8 mouse cellular contexts compared by ENCODE assay signal in the genomic region with DNA sequence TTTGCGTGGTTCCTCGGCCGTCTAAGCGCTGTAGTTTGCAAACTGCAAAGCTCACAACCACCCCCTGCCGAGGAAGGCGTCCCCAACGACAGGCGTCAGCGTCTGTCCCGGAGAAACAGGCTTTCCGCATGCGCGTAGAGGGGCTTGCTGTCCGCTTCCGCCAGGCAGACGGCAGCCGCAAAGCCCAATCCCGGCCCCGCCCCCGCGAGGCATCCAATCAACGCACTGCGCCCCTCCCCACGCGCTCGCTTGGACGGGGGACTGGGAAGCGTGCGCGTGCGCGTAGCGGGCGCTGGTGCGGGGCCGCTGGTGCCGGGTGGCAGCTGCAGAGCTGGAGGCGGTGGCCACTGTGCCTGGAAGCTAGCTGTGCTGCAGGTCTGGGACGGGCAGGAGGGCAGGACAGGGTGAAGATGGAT. TPM values are rescaled to one million over a fixed set of nuclear protein-coding genes. Genes with fewer than 3 reads are reported as not detected.
A peak's percentile ranks its signal among the peaks of the same experiment; 100 is the strongest.
DNase-seq lines count a peak whose midpoint lies in the region; ATAC-seq and TF ChIP-seq lines count a peak whose summit lies in the region.

A gene (plus strand): TSS at position 264 of the 416 bp plus-strand sequence.

- under 1% methylated on average over 39 of the region's 39 CpGs for WGBS in kidney, embryonic 14.5 days

- no peak for TF ChIP-seq POLR2A in bone marrow macrophage, adult 2 months (IDR thresholded peaks at IDR 0.05; ENCODE audit: borderline replicate concordance, low read depth, low read length)
- peak; percentile 88 for TF ChIP-seq POLR2A in embryonic fibroblast, embryonic 13.5 days (IDR thresholded peaks at IDR 0.05; ENCODE audit: low read depth, low read length)

- peaks cover 34% of the 10 kb centered on the region for H3K4me1 ChIP-seq in bone marrow macrophage, adult 2 months (ENCODE audit: control insufficient read depth, insufficient read depth, low read length)
- 0 out of 2 replicates have a peak, but pooled peaks cover 3% of the 10 kb centered on the region for H3K4me1 ChIP-seq in embryonic fibroblast, embryonic 13.5 days (ENCODE audit: control insufficient read depth, insufficient read depth, low read length)
- peaks cover 12% of the 10 kb centered on the region; the same call in 1 of the 2 replicates for H3K4me1 ChIP-seq in kidney, embryonic 14.5 days (ENCODE audit: control insufficient read depth, insufficient read depth, low read length)

- DNase-seq in A20 (ENCODE audit: low read depth, low spot score) (peak; percentile 99), liver (peak; percentile 99)
- peak; percentile 99 for DNase-seq in heart, adult 9 months (ENCODE audit: low spot score in 2 of 2)
- DNase-seq in spleen, postnatal 4 days (ENCODE audit: low spot score in 2 of 2), result peak; percentile 98

- H3K4me2 ChIP-seq in kidney, embryonic 14.5 days (replicated peaks; ENCODE audit: low read depth, low read length), result peak within 1 kb of the TSS; percentile 76

- H3K4me3 ChIP-seq in bone marrow macrophage, adult 2 months (ENCODE audit: insufficient read depth, low read length), result peak within 1 kb of the TSS; percentile 76
- peak within 1 kb of the TSS; percentile 66 for H3K4me3 ChIP-seq in embryonic fibroblast, embryonic 13.5 days (ENCODE audit: insufficient read depth, low read length)
- peak within 1 kb of the TSS; percentile 60 for H3K4me3 ChIP-seq in kidney, embryonic 14.5 days (ENCODE audit: low read length)

- H3K27me3 ChIP-seq in kidney, embryonic 14.5 days (ENCODE audit: control insufficient read depth, insufficient read depth, low read length), result no peaks in the 10 kb centered on the region

- H3K9ac ChIP-seq in kidney, embryonic 14.5 days (ENCODE audit: low read depth, low read length), result peak within 1 kb of the TSS; percentile 71

- TF ChIP-seq CTCF in bone marrow macrophage, adult 2 months (IDR thresholded peaks at IDR 0.05; ENCODE audit: low read depth, low read length), result no peak
- TF ChIP-seq CTCF in embryonic fibroblast, embryonic 13.5 days (IDR thresholded peaks at IDR 0.05; ENCODE audit: borderline replicate concordance, insufficient read depth, low read length), result no peak

- H3K27ac ChIP-seq in bone marrow macrophage, adult 2 months (ENCODE audit: insufficient read depth, low read depth, low read length), result peak within 1 kb of the TSS; percentile 92
- peak within 1 kb of the TSS; percentile 73 for H3K27ac ChIP-seq in embryonic fibroblast, embryonic 13.5 days (ENCODE audit: insufficient read depth, low read length)
- H3K27ac ChIP-seq in kidney, embryonic 14.5 days (ENCODE audit: low read depth, low read length), result peak within 1 kb of the TSS; percentile 52; the same call in 1 of the 2 replicates

- peak; percentile 91 for ATAC-seq in kidney, embryonic 14.5 days (ENCODE audit: low FRiP score, low TSS enrichment)
- ATAC-seq in monocyte, adult 5-6 weeks (replicated peaks; ENCODE audit: insufficient number of reproducible peaks, low FRiP score, low TSS enrichment, poor library complexity, severe bottlenecking), result peak; percentile 45

- no peaks in the 10 kb centered on the region for H3K9me3 ChIP-seq in kidney, embryonic 14.5 days (ENCODE audit: control insufficient read depth, low read length)

- H3K36me3 ChIP-seq in kidney, embryonic 14.5 days (ENCODE audit: control insufficient read depth, insufficient read depth, low read length), result no peaks in the 10 kb centered on the region

RNA-seq across cellular contexts. Expression of the gene that starts here (rescaled TPM):
- 40.2 and 42.7 TPM in 2 replicates for polyA plus RNA-seq in bone marrow macrophage, adult 2 months (2012; ENCODE audit: insufficient read depth, insufficient read length, missing spikeins)
- polyA plus RNA-seq in embryonic fibroblast, embryonic 13.5 days (2011; ENCODE audit: insufficient read length, low read depth, missing spikeins), result 11.6 and 13.3 TPM in 2 replicates
- polyA plus RNA-seq in kidney, embryonic 14.5 days (2014; fragmentation: Nextera tagmentation; extraction: Ambion mirVana), result 6.3 and 10.3 TPM in 2 replicates
- 12.1 to 32.4 TPM (median 17.3 TPM) in 3 replicates for total RNA-seq in monocyte, adult 5-6 weeks (2017)

Comparison
In these comparisons a context has a peak if more than half of its experiments do, and no peak if none do; other contexts are left out.
1. Peak in every context shown above with its lines: DNase-seq, ATAC-seq, H3K4me3 ChIP-seq and H3K27ac ChIP-seq.